22 mouse cellular contexts compared by ENCODE assay signal in the genomic region with DNA sequence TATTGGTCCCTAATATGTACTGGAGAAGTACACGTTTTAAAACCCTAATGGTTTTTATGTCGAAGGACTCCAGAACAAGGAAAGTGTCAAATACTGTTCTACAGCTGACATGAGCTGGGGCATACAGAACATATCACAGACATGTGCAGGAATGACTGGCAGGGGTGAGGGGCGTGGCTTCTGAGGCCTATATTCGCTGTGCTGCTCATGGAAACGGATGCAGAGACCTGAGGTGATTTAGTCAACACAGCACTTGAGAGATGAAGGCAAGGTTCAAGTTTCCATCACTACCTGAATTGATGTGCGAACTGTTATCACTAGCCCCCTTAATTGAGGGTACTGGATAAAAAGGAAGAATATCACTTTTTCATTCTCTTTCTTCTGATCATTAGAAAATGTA. TPM values are rescaled to one million over a fixed set of nuclear protein-coding genes. Genes with fewer than 3 reads are reported as not detected.
DNase-seq lines count a peak whose midpoint lies in the region; ATAC-seq lines count a peak whose summit lies in the region.
"Had no signal": no experiment of that assay in that cellular context is flagged by ENCODE, and none has a peak within 500 bp of the region (broad histone marks: within the 10 kb centered on the region; RNA-seq: fewer than 3 reads in every experiment).

No protein-coding gene starts in this region.

- no peak overlapping the region for H3K4me2 ChIP-seq in lung, embryonic 15.5 days
- H3K4me2 ChIP-seq: embryonic facial prominence, embryonic 12.5 days; embryonic facial prominence, embryonic 15.5 days; heart, embryonic 11.5 days; hindbrain, embryonic 12.5 days; hindbrain, embryonic 15.5 days had no signal

- H3K4me3 ChIP-seq in lung, embryonic 15.5 days: no peak overlapping the region
- H3K4me3 ChIP-seq: embryonic facial prominence, embryonic 12.5 days; embryonic facial prominence, embryonic 15.5 days; hindbrain, embryonic 12.5 days; hindbrain, embryonic 15.5 days had no signal

- H3K27ac ChIP-seq in lung, embryonic 15.5 days: 0 out of 2 replicates have a peak overlapping the region, but pooled peaks have one; percentile 64
- H3K27ac ChIP-seq: embryonic facial prominence, embryonic 12.5 days; embryonic facial prominence, embryonic 15.5 days; hindbrain, embryonic 12.5 days; hindbrain, embryonic 15.5 days had no signal

- WGBS in lung, embryonic 15.5 days: 73% methylated on average over 6 of the region's 6 CpGs

- H3K27me3 ChIP-seq in lung, embryonic 15.5 days: no peaks in the 10 kb centered on the region
- H3K27me3 ChIP-seq: embryonic facial prominence, embryonic 12.5 days; embryonic facial prominence, embryonic 15.5 days; hindbrain, embryonic 12.5 days; hindbrain, embryonic 15.5 days had no signal

- H3K4me1 ChIP-seq in lung, embryonic 15.5 days: peaks cover 64% of the 10 kb centered on the region

- ATAC-seq in lung, embryonic 15.5 days (ENCODE audit: borderline replicate concordance, extremely low read depth, low FRiP score, low TSS enrichment): no peak
- peak; percentile 55 for ATAC-seq in inflammation-experienced regulatory T-cells, adult 6 months
- ATAC-seq: forebrain, embryonic 14.5 days; forebrain, postnatal 0 days had no signal

- H3K9me3 ChIP-seq in lung, embryonic 15.5 days: no peaks in the 10 kb centered on the region
- H3K9me3 ChIP-seq: embryonic facial prominence, embryonic 12.5 days; embryonic facial prominence, embryonic 15.5 days; hindbrain, embryonic 12.5 days; hindbrain, embryonic 15.5 days had no signal

- H3K9ac ChIP-seq in lung, embryonic 15.5 days: no peak overlapping the region
- H3K9ac ChIP-seq: embryonic facial prominence, embryonic 12.5 days; embryonic facial prominence, embryonic 15.5 days; forebrain, postnatal 0 days; hindbrain, embryonic 12.5 days; hindbrain, embryonic 15.5 days had no signal

- DNase-seq in lung, postnatal 25 days (ENCODE audit: low spot score): no peak
- DNase-seq in CD4-positive helper T cell, adult 2 months (ENCODE audit: low read depth, low spot score): peak; percentile 34
- DNase-seq in CD4-positive, CD25-positive, alpha-beta regulatory T cell, adult 2 months (ENCODE audit: low read depth, low spot score): peak; percentile 59
- DNase-seq in spleen, adult 12 weeks (ENCODE audit: low spot score): no peak
- DNase-seq in cerebellum, adult 9-10 months: no peak
- DNase-seq in testis, postnatal 14 days (ENCODE audit: low spot score): no peak
- DNase-seq: adrenal gland, postnatal 10 days; adrenal gland, postnatal 36 days; cerebellum, adult 18-20 months; cerebellum, adult 9-11 months; cerebellum, postnatal 25 days; forebrain, postnatal 0 days; gastrocnemius, postnatal 10 days; heart, adult 11 months had no signal

- peaks cover 32% of the 10 kb centered on the region for H3K36me3 ChIP-seq in lung, embryonic 15.5 days

RNA-seq across cellular contexts. Expression of gene Itm2b, which starts 7.3 kb away (rescaled TPM):
- 797 and 873 TPM in 2 replicates for polyA plus RNA-seq in lung, embryonic 15.5 days (2015; fragmentation: Nextera tagmentation; extraction: Ambion mirVana)
- polyA plus RNA-seq in inflammation-experienced regulatory T-cells, adult 6 months (2017; shearing (Covaris generic)): 1,000 to 10,000 TPM in 2 of 3 experiments, 100 to 1,000 TPM in 1; 933 to 1,139 (median 1,095) TPM

RNA-seq across cellular contexts. Expression of gene Rb1, which starts 52.2 kb away (rescaled TPM):
- 14.5 and 18.4 TPM in 2 replicates for polyA plus RNA-seq in lung, embryonic 15.5 days (2015; fragmentation: Nextera tagmentation; extraction: Ambion mirVana)
- 100 to 1,000 TPM in 1 of 3 experiments, 10 to 100 TPM in 2; 21.9 to 113 (median 85.4) TPM for polyA plus RNA-seq in inflammation-experienced regulatory T-cells, adult 6 months (2017; shearing (Covaris generic))

Comparison
In these comparisons a context has a peak if more than half of its experiments do, and no peak if none do; other contexts are left out.
1. DNase-seq: peak in CD4-positive helper T cell, adult 2 months (single experiment) and CD4-positive, CD25-positive, alpha-beta regulatory T cell, adult 2 months (single experiment); none in lung, postnatal 25 days (single experiment), spleen, adult 12 weeks (single experiment), cerebellum, adult 9-10 months (single experiment) and testis, postnatal 14 days (single experiment).